Mouse (Mus musculus) neural tube, embryonic 13.5 days (tissue): ENCODE measurements at regions not wholly inside any gene's neighbourhood (a gene's known extent, or its start where the extent isn't known, plus 50 kb on each side); places are given as distances from the start of the nearest gene placed in this dataset.
"Not testable (repeated sequence)": the region's sequence is repeated elsewhere in the genome, so short reads cannot be mapped to it uniquely, and the experiment has no call there.

ENCODE experiments used
- ATAC-seq: fragments of 200-750 bp; cut with Nextera tagmentation; 2 replicates; pipeline ENCODE4 v1.8.0; 2017; ENCODE audit warnings: low read depth, mild to moderate bottlenecking, moderate TSS enrichment, moderate library complexity
- H3K27ac ChIP-seq: fragments of 300-500 bp; sonication (generic); replicated peaks from 2 replicates; pipeline ENCODE4 v1.5.1; 2015; ENCODE audit warnings: moderate library complexity, mild to moderate bottlenecking, inconsistent platforms
- H3K27me3 ChIP-seq: fragments of 300-500 bp; sonication (generic); 2 replicates; pipeline ENCODE4 v1.6.1; 2015; ENCODE audit warnings: mild to moderate bottlenecking, inconsistent platforms
- H3K36me3 ChIP-seq: fragments of 300-500 bp; sonication (generic); 2 replicates; pipeline ENCODE4 v1.6.1; 2015; ENCODE audit warnings: mild to moderate bottlenecking, inconsistent platforms
- H3K4me1 ChIP-seq: fragments of 300-500 bp; sonication (generic); replicated peaks from 2 replicates; pipeline ENCODE4 v1.6.1; 2015; ENCODE audit warnings: inconsistent platforms
- H3K4me2 ChIP-seq: fragments of 300-500 bp; sonication (generic); 2 replicates; pipeline ENCODE4 v1.6.1; 2015; ENCODE audit warnings: inconsistent platforms, mild to moderate bottlenecking, moderate library complexity
- H3K4me3 ChIP-seq: fragments of 300-500 bp; sonication (generic); 2 replicates; pipeline ENCODE4 v1.5.1; 2015; ENCODE audit warnings: mild to moderate bottlenecking, inconsistent platforms
- H3K9ac ChIP-seq: fragments of 300-500 bp; sonication (generic); 2 replicates; pipeline ENCODE4 v1.6.1; 2015; ENCODE audit warnings: moderate library complexity, mild to moderate bottlenecking, inconsistent platforms
- H3K9me3 ChIP-seq: fragments of 300-500 bp; sonication (generic); 2 replicates; pipeline ENCODE4 v1.6.1; 2016; ENCODE audit warnings: inconsistent platforms
- WGBS: fragments of 180-500 bp; shearing (Covaris S2); methylation state at CpG from one replicate; pipeline ENCODE4 v1.1.7; 2015; 5-methylcytosine and 5-hydroxymethylcytosine counted together

DNA sequence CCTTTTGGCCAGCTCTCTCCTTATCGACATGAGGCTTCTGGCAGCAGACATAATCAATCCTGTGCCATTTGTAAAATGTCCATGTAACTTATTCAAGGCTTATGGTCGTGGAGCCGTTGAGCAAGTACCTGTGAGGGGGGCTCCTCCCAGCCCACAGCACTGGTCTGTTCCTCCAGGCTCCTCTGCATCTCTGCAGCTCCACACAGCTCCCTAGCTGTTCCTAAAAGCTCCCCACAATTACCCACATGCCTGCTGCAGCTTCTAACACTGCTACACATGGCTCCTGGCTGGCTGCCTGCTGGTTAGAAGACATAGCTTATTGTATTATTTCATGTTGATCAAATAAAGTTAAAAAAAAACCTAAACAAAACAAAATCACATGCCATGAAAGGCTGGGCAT, 77.9 kb downstream of the Tcp10c start:
- ATAC-seq, H3K27ac ChIP-seq, H3K4me3 ChIP-seq, H3K9me3 ChIP-seq, H3K4me2 ChIP-seq, H3K36me3 ChIP-seq, H3K9ac ChIP-seq, H3K4me1 ChIP-seq, H3K27me3 ChIP-seq: not testable (repeated sequence)
- 82% methylated on average over 3 of the region's 3 CpGs for WGBS

DNA sequence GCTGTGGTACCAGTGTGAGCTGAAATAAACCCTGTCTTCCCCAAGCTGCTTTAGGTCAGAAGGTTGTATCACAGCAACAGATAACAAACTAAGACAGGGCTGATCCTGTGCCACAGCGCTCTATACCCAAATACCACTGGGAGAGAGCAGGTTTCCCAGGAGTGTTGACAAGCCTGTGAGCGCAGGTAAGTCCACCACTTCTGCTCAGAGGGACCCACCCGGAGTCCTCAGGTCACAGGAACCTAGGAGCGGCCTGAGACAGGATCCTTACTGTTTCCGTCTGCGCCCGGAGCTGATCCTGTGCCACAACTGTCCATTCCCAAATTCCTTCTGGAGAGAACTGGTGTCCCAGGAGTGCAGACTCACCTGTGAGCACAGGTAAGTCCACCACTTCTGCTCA, 79.8 kb downstream of the Tcp10c start:
- ATAC-seq, result peak; percentile 15; the same call in 1 of the 2 replicates
- 90% methylated on average over 7 of the region's 7 CpGs for WGBS
- not testable (repeated sequence) for H3K36me3 ChIP-seq, H3K4me1 ChIP-seq, H3K4me2 ChIP-seq, H3K27me3 ChIP-seq, H3K4me3 ChIP-seq, H3K27ac ChIP-seq, H3K9me3 ChIP-seq, H3K9ac ChIP-seq

DNA sequence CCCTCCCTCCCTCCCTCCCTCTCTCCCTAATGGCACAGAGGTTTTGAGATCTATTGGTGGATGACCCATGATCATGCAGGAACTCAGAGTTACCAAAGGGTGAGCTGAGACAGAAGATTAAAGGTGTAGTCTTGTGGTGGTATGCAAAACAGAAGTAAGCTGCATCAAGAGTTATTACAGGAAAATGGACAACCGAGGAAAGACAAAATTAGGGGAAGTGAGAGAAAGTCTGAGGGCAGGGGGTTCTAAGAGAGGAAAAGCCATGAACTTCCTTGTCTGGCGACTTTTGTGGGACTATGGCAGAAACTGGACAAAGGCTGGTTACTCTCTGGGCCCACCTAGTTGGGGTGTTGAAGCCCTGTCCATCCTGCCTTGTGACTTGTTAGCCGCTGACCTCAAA, 84.4 kb downstream of the Tcp10c start:
- H3K36me3 ChIP-seq, H3K27ac ChIP-seq, H3K4me2 ChIP-seq, H3K9ac ChIP-seq, H3K4me3 ChIP-seq, ATAC-seq, H3K4me1 ChIP-seq, H3K27me3 ChIP-seq: not testable (repeated sequence)
- WGBS, result 76% methylated on average over 3 of the region's 3 CpGs
- H3K9me3 ChIP-seq, result peaks cover 20% of the 10 kb centered on the region

DNA sequence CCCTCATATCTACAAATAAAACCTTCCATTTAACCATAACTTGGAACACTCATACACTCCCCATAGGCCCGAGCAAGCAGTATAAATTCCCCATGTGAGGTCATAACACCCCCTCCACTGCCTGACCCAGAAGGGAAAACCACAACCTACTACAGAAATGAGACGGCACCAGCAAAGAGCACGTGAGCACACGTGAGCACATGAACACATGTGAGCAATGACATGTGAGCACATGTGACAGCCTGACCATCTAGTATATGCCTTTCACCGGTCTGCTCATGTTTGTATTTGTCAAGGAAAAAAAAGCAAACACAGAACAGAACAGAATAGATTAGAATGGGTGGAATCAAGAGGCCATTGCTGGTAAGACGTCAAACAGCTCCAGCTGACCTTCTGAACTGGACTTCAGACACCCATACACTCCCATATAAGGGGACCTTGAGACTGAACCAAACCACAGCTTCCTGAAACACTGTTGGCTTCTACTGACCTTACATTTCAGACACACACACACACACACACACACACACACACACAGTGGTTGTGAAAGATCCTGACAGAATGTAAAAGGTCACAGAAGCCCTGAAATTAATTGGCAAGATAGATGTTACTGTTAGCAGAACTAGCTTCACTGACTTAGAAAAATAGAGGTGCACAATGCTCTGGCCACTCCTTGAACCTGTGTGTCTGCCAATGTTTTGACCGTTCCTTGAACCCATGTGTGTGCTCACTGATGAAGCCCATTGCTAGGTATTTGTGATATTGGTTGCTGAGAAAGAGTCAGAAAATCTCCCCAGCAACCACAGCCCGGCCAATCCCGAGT, 86.5 kb downstream of the Tcp10c start:
- not testable (repeated sequence) for H3K9ac ChIP-seq, H3K4me3 ChIP-seq, ATAC-seq, H3K4me1 ChIP-seq, H3K27me3 ChIP-seq, H3K27ac ChIP-seq, H3K4me2 ChIP-seq, H3K36me3 ChIP-seq
- WGBS, result 86% methylated on average over 9 of the region's 9 CpGs
- H3K9me3 ChIP-seq, result peaks cover 32% of the 10 kb centered on the region

DNA sequence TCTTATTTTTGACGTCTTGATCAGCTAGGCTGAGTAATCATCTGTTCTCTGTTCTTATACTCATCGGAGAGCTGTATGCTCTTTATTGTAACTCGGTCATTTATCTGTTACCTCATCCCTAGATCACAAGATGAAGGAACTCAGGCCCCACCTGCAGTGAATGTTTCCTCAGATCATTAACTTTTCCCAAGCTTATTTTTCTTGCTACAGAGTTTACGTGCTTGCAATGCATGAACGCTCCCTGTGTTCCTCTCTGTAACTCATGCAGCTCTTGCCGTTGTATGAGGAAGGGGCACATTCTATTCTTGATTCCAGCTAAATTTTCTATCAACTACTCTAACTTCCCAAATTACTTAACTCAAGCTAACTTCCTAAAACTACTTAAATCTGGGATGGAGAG, 87.9 kb downstream of the Tcp10c start:
- H3K27ac ChIP-seq, H3K36me3 ChIP-seq, H3K27me3 ChIP-seq, H3K9ac ChIP-seq, H3K4me2 ChIP-seq, ATAC-seq, H3K4me1 ChIP-seq, H3K4me3 ChIP-seq: not testable (repeated sequence)
- 89% methylated on average over 6 of the region's 6 CpGs for WGBS
- peaks cover 33% of the 10 kb centered on the region for H3K9me3 ChIP-seq

DNA sequence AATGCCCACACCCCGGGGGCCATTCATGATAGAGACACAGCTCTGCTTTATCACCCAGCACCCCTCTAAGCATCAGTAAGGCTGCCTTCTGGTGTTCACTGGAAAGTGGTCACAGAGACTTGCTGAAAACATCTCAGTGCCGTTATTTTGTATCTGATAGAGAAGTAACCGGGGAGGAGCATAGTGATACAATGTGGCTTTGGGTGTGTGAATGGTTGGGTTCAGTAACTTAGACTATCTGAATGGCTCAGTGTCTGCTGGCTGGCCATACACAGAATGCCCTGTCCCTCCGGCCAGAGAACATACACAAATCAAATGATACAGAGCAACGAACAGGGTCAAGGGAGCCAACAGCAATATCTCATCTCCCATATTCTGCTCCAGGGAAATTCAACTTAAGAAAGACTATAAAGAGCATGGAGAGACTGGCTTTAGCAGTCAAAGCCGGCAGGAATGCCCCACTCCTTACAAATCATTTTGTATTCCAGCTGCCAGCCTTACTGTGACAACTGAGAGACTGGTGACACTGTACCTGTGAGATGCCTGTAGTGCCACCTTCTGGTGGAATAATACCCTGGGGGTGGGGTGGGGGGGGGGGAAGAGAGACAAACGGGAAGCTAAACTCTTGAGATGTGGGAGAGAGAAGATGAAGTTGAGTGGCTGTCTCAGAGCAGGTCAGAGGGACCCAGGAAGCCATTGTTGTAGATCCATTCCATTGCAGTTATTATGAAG, 102.7 kb downstream of the Tcp10c start:
- H3K27ac ChIP-seq, H3K4me3 ChIP-seq, H3K27me3 ChIP-seq, H3K9ac ChIP-seq, H3K4me1 ChIP-seq, H3K36me3 ChIP-seq, ATAC-seq, H3K4me2 ChIP-seq: not testable (repeated sequence)
- WGBS, result 82% methylated on average over 7 of the region's 7 CpGs
- peaks cover 22% of the 10 kb centered on the region for H3K9me3 ChIP-seq

DNA sequence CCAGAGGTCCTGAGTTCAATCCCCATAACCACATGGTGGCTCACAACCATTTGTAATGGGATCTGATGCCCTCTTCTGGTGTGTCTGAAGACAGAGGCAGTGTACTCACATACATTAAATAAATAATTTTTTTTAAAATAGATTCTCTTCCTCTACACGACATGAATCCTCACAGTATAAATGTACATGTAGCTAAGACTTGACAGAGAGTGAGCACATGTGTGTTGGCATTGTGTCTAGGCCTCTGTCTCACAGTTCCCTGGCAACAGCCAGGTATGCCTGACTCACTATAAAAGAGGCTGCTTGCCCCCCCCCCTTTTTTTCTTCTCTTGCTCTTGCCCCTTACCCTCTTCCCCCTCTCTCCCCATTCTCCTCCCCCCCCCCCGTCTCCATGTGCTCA, 103.6 kb downstream of the Tcp10c start:
- 81% methylated on average over 2 of the region's 2 CpGs for WGBS
- H3K9ac ChIP-seq, H3K4me2 ChIP-seq, ATAC-seq, H3K36me3 ChIP-seq, H3K4me1 ChIP-seq, H3K4me3 ChIP-seq, H3K27ac ChIP-seq, H3K27me3 ChIP-seq: not testable (repeated sequence)
- H3K9me3 ChIP-seq, result peaks cover 14% of the 10 kb centered on the region

DNA sequence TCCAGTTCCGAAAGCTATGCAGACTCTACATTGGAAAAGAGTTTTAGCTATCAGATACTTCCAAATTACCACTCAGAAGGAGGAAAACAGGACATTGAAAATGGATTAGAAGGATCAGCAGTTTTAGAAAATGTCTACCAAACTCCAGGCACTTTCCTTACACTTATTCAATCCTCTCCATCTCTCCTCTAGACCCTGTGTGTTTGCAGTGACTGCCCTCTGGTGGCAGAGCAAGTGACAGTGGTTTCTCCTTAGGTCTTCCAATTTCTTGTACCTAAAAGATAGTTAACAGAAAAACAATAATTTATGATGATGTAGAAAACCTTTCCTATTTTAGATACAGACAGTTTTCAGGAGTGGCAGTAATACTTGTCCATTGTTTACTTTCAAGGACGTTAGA, 104.4 kb downstream of the Tcp10c start:
- H3K27me3 ChIP-seq, H3K4me1 ChIP-seq, H3K4me3 ChIP-seq, ATAC-seq, H3K27ac ChIP-seq, H3K9ac ChIP-seq, H3K36me3 ChIP-seq, H3K4me2 ChIP-seq: not testable (repeated sequence)
- WGBS, result 56% methylated on average over 1 of the region's 2 CpGs
- H3K9me3 ChIP-seq, result peaks cover 14% of the 10 kb centered on the region

DNA sequence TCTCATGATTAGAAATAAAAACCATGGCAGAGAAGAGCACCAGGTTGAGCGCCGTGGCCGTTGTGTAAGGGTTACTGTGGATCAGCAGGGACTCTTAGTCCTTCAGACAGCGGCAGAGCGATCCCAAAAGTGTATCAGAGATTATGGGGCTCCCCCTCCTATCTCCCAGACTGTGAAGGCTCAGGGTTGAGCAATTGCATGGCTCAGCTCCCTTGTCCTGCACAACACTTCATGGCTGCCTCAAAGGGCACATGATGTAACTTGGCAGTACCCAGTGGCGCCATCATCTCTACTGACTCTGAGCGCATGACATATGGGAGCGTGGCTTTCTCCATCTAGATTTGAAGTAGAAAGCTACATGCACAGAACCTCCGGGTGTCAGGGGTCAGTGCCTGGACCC, 108.3 kb downstream of the Tcp10c start:
- not testable (repeated sequence) for H3K4me1 ChIP-seq, H3K27ac ChIP-seq, ATAC-seq, H3K4me3 ChIP-seq, H3K27me3 ChIP-seq, H3K9me3 ChIP-seq, H3K9ac ChIP-seq, H3K36me3 ChIP-seq, H3K4me2 ChIP-seq
- WGBS, result 90% methylated on average over 2 of the region's 9 CpGs

DNA sequence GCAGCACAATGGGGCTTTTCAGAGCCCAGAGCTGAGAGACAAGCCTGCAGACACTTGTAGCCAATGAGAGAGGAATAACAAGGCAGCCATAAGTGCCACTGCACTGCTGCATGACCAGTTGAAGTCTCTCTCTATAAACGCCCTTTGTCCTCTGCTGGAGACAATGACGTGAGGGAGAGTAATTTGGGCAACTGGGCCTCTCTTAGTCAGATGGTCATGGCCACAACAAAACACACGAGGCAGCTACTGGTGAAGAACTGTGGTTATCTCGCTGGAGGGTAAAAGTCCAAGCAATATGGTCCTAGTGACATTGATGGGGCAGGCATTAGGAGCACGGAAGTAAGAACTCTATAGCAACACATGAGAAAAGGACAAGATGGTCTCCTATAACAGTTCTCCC, 111.5 kb downstream of the Tcp10c start:
- H3K9ac ChIP-seq, H3K4me2 ChIP-seq, H3K27ac ChIP-seq, ATAC-seq, H3K9me3 ChIP-seq, H3K27me3 ChIP-seq, H3K4me1 ChIP-seq, H3K4me3 ChIP-seq, H3K36me3 ChIP-seq: not testable (repeated sequence)
- WGBS, result 39% methylated on average over 5 of the region's 5 CpGs

DNA sequence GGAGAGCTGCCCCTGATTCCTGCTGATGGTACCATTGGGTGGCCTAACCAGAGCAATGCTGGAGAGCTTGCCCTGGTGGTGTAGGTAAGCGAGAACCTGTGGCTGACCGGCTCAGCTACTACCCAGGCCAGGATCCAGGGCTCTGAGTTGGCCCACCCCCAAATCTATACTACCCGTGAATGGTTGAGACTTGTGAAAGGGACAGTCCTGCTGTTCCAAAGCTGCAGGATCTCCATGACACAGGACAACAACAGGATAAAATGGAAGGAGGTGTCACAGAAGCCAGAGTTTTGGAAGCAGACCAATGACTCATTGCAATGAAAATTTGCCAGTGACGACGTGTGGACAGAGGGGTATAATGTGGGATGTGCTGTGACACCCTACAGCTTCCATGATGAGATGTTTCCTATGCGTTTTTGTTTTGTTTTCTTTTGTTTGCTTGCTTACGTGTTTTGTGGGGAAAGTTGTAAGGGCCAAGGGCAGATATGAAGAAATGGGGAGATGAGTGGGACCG, 115.6 kb downstream of the Tcp10c start:
- not testable (repeated sequence) for H3K4me3 ChIP-seq, H3K27ac ChIP-seq, H3K9me3 ChIP-seq, H3K4me2 ChIP-seq, H3K36me3 ChIP-seq, H3K27me3 ChIP-seq, H3K9ac ChIP-seq, ATAC-seq
- WGBS, result 84% methylated on average over 8 of the region's 8 CpGs
- peaks cover 14% of the 10 kb centered on the region for H3K4me1 ChIP-seq

DNA sequence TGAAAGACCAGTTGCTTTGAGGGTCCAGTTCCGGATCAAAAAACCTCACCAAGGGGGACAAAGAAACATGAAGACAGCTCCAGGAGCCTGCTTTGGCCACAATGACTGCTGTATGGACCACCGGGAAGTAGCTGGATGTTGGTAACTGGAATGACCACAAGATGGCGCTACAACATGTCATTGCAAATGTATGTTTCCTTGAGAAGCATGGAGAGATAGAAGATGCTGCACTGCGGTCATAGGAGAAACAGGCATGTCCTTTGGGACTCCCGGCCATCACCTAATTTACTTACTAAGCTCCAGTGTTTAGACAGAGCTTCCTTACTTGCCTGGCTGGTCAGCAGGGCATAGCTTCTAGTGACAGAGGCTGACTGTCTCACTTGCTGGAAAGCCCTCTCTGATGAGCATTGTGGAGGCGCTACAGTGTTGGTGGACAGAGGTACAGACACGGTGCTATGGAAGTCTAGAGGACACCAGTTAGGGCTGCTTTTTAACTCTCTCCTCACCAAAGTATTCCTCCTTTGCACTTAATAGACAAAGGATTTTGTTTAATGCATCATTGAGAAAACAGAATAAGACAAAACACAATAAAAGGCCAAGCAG, 118.2 kb downstream of the Tcp10c start:
- Histone ChIP-seq H3K4me1 (peaks cover 14% of the 10 kb centered on the region), H3K36me3 (no peaks in the 10 kb centered on the region), H3K9me3 (no peaks in the 10 kb centered on the region), H3K27me3 (no peaks in the 10 kb centered on the region), H3K4me2 (no peak overlapping the region), H3K9ac (no peak overlapping the region), H3K27ac (no peak overlapping the region), H3K4me3 (no peak overlapping the region)
- ATAC-seq, result peak; percentile 75
- WGBS, result 17% methylated on average over 7 of the region's 7 CpGs
